Mouse (Mus musculus) CH12.LX (cell line): Measurements from ENCODE around the gene Gm5148. TPM values are rescaled to one million over a fixed set of nuclear protein-coding genes. Genes with fewer than 3 reads are reported as not detected.

ENCODE experiments used
- DNase-seq: peaks from one replicate; pipeline ENCODE4 v3.0.0-alpha.2; 2013; ENCODE audit errors: extremely low read depth
- H3K27ac ChIP-seq: 2 replicates; pipeline ENCODE4 v1.5.1; 2012; ENCODE audit warnings: low read depth, mild to moderate bottlenecking, control low read depth, moderate library complexity; ENCODE audit not compliant: insufficient read depth
- H3K27me3 ChIP-seq: replicated peaks from 2 replicates; pipeline ENCODE3; 2012; ENCODE audit warnings: inconsistent platforms
- H3K36me3 ChIP-seq, 2 experiments: replicated peaks in 1 of 2; 2 replicates each; pipeline versions ENCODE3 to v1.6.1; 2012; ENCODE audit warnings: inconsistent platforms in 1 of 2, low read length in 1 of 2, mild to moderate bottlenecking in 1 of 2, mixed read lengths in 1 of 2, moderate library complexity in 1 of 2; ENCODE audit not compliant: control insufficient read depth in 1 of 2, insufficient read depth in 1 of 2
- H3K4me1 ChIP-seq, 2 experiments: 2 replicates each; pipeline ENCODE4 v1.6.1; 2012; ENCODE audit warnings: inconsistent platforms in 1 of 2, moderate library complexity in 1 of 2; ENCODE audit not compliant: insufficient read depth in 2 of 2, control insufficient read depth in 1 of 2
- H3K4me2 ChIP-seq: 2 replicates; pipeline ENCODE4 v1.6.1; 2012; ENCODE audit warnings: low read depth, mild to moderate bottlenecking, control low read depth; ENCODE audit not compliant: poor library complexity, insufficient read depth, severe bottlenecking
- H3K4me3 ChIP-seq, 3 experiments: fragments of 150-350 bp in 1 of 3; sonication (generic) in 1 of 3; replicated peaks in 1 of 3; 2 replicates each; pipeline versions ENCODE3 to v1.5.1; 2011 to 2012; ENCODE audit warnings: low read depth in 2 of 3, low read length in 2 of 3, mild to moderate bottlenecking in 2 of 3, moderate library complexity in 2 of 3, control low read depth in 1 of 3, improper control_type of control experiment in 1 of 3, inconsistent platforms in 1 of 3, mixed read lengths in 1 of 3; ENCODE audit not compliant: poor library complexity in 1 of 3
- H3K79me2 ChIP-seq: replicated peaks from 2 replicates; pipeline ENCODE4 v1.6.1; 2012; ENCODE audit warnings: mild to moderate bottlenecking, moderate library complexity; ENCODE audit not compliant: control insufficient read depth, poor library complexity, insufficient read depth, severe bottlenecking; ENCODE audit errors: extremely low read depth
- H3K9ac ChIP-seq: 2 replicates; pipeline ENCODE4 v1.6.1; 2012; ENCODE audit warnings: low read depth, mild to moderate bottlenecking, control low read depth, moderate library complexity; ENCODE audit not compliant: insufficient read depth
- H3K9me3 ChIP-seq: replicated peaks from 2 replicates; pipeline ENCODE3; 2012; ENCODE audit warnings: low read length, inconsistent platforms, mixed read lengths
- BHLHE40 ChIP-seq: IDR thresholded peaks from 2 replicates; pipeline ENCODE4 v1.6.1; 2011; ENCODE audit warnings: mild to moderate bottlenecking, low read depth, low read length, improper control_type of control experiment
- CHD1 ChIP-seq: IDR thresholded peaks from 2 replicates; pipeline ENCODE4 v1.6.1; 2012; ENCODE audit warnings: low read depth, low read length, improper control_type of control experiment, inconsistent platforms
- E2F4 ChIP-seq: IDR thresholded peaks from 2 replicates; pipeline ENCODE4 v1.6.1; 2011; ENCODE audit warnings: low read depth, low read length, improper control_type of control experiment; ENCODE audit not compliant: insufficient replicate concordance
- ETS1 ChIP-seq: conservative IDR thresholded peaks from 2 replicates; pipeline ENCODE4 v1.6.1; 2012; ENCODE audit warnings: low read depth, mild to moderate bottlenecking, inconsistent platforms, low read length, improper control_type of control experiment, moderate library complexity
- IRF4 ChIP-seq: IDR thresholded peaks from 2 replicates; pipeline ENCODE4 v1.6.1; 2014; ENCODE audit warnings: low read depth, mild to moderate bottlenecking, inconsistent platforms, low read length, improper control_type of control experiment
- JUND ChIP-seq: conservative IDR thresholded peaks from 2 replicates; pipeline ENCODE4 v1.6.1; 2011; ENCODE audit warnings: low read depth, low read length, improper control_type of control experiment
- KAT2A ChIP-seq: IDR thresholded peaks from 2 replicates; pipeline ENCODE4 v1.6.1; 2012; ENCODE audit warnings: low read length, improper control_type of control experiment, inconsistent platforms; ENCODE audit not compliant: insufficient replicate concordance
- MYC ChIP-seq: IDR thresholded peaks from 2 replicates; pipeline ENCODE4 v1.6.1; 2011; ENCODE audit warnings: low read depth, mild to moderate bottlenecking, improper control_type of control experiment, low read length
- NELFE ChIP-seq: IDR thresholded peaks from 2 replicates; pipeline ENCODE4 v1.6.1; 2011; ENCODE audit warnings: low read depth, low read length, improper control_type of control experiment
- NRF1 ChIP-seq: IDR thresholded peaks from 2 replicates; pipeline ENCODE4 v1.6.1; 2014; ENCODE audit warnings: low read depth, mild to moderate bottlenecking, inconsistent platforms, low read length, improper control_type of control experiment, moderate library complexity
- POLR2A ChIP-seq: IDR thresholded peaks from 2 replicates; pipeline ENCODE4 v1.6.1; 2011; ENCODE audit warnings: low read depth, mild to moderate bottlenecking, improper control_type of control experiment, low read length
- RAD21 ChIP-seq: IDR thresholded peaks from 2 replicates; pipeline ENCODE4 v1.6.1; 2011; ENCODE audit warnings: low read depth, mild to moderate bottlenecking, low read length, improper control_type of control experiment, moderate library complexity
- RCOR1 ChIP-seq: conservative IDR thresholded peaks from 2 replicates; pipeline ENCODE4 v1.6.1; 2012; ENCODE audit warnings: low read depth, mild to moderate bottlenecking, inconsistent platforms, low read length, improper control_type of control experiment
- TCF12 ChIP-seq: IDR thresholded peaks from 2 replicates; pipeline ENCODE4 v1.6.1; 2014; ENCODE audit warnings: low read depth, mild to moderate bottlenecking, inconsistent platforms, low read length, improper control_type of control experiment
- USF1 ChIP-seq: IDR thresholded peaks from 2 replicates; pipeline ENCODE4 v1.6.1; 2014; ENCODE audit warnings: low read depth, mild to moderate bottlenecking, inconsistent platforms, low read length, improper control_type of control experiment
- ZMIZ1 ChIP-seq: IDR thresholded peaks from 2 replicates; pipeline ENCODE4 v1.6.1; 2012; ENCODE audit warnings: low read depth, mild to moderate bottlenecking, inconsistent platforms, low read length, improper control_type of control experiment
- dilution Hi-C: fragments of 300-500 bp; cut with MboI; formaldehyde crosslinking; loops from 2 replicates; pipeline ENCODE4 v1.14.3; 2020; ENCODE audit warnings: low sequenced_read_pairs; ENCODE audit not compliant: extremely low pct_unique_long_range_greater_than_20kb, extremely low pct_ligation_motif_present
- in situ Hi-C: fragments of 300-500 bp; cut with MboI; formaldehyde crosslinking; loops from 3 replicates; pipeline ENCODE4 v1.14.3; 2019; ENCODE audit warnings: low sequenced_read_pairs, low pct_ligation_motif_present, low pct_unique_long_range_greater_than_20kb, mixed read lengths
- polyA plus RNA-seq: library from polyadenylated mRNA; unstranded; fragments of >175 nt; gene quantifications from 2 replicates; pipeline ENCODE4 v1.2.1, GENCODE M21; 2012; ENCODE audit warnings: low read depth; ENCODE audit not compliant: insufficient read length
- total RNA-seq, 2 experiments: library from RNA; depleted of rRNA; stranded (reverse); fragments of 300-350 nt in 1 of 2; fragments of >200 nt in 1 of 2; gene quantifications; 2 replicates each; pipeline ENCODE4 v1.2.3; 2012 to 2014

Gm5148 gene
- total and polyA plus RNA-seq, 3 experiments = 146 TPM; not detected in 2

- Histone ChIP-seq H3K4me1 (peaks cover 8 to 44% of the 10 kb centered on the region in 2 experiments), H3K27me3 (no peaks in the 10 kb centered on the region), H3K36me3 (no peaks in the 10 kb centered on the region), H3K4me2 (no peak overlapping the region), H3K27ac (no peak overlapping the region), H3K9ac (no peak overlapping the region), H3K79me2 (no peaks in the 10 kb centered on the region), H3K9me3 (no peaks in the 10 kb centered on the region), H3K4me3 (no peak overlapping the region)
- in situ Hi-C loops (no loop called here), dilution Hi-C loops (no loop called here)
- TF ChIP-seq TCF12 = peak; percentile 12; the same call in 1 of the 2 replicates
- TF ChIP-seq ETS1 = peak; percentile 50
- peak; percentile 21; the same call in 1 of the 2 replicates for TF ChIP-seq BHLHE40
- no peak for TF ChIP-seq NRF1
- peak; percentile 34 for DNase-seq
Measured at GRCm38 (mm10) chr3:37672266-37673040, 51.8 kb downstream of the Gm5148 start.

- Histone ChIP-seq H3K4me3 (no peak overlapping the region), H3K36me3 (no peaks in the 10 kb centered on the region), H3K9ac (no peak overlapping the region), H3K9me3 (no peaks in the 10 kb centered on the region), H3K79me2 (no peaks in the 10 kb centered on the region), H3K27me3 (no peaks in the 10 kb centered on the region), H3K4me1 (peaks cover 0 to 21% of the 10 kb centered on the region in 2 experiments; a peak in 2 of 4 replicates), H3K27ac (no peak overlapping the region), H3K4me2 (no peak overlapping the region)
- DNase-seq = no peak
- dilution Hi-C loops (no loop called here), in situ Hi-C loops (no loop called here)
- TF ChIP-seq MYC = no peak
- TF ChIP-seq USF1 = no peak
- no peak for TF ChIP-seq RAD21
- no peak for TF ChIP-seq RCOR1
- no peak for TF ChIP-seq KAT2A
- no peak for TF ChIP-seq E2F4
- TF ChIP-seq BHLHE40 = no peak
- no peak for TF ChIP-seq JUND
- no peak for TF ChIP-seq ZMIZ1
- no peak for TF ChIP-seq IRF4
- no peak for TF ChIP-seq CHD1
- no peak for TF ChIP-seq NELFE
- no peak for TF ChIP-seq NRF1
- no peak for TF ChIP-seq POLR2A
Measured at GRCm38 (mm10) chr3:37669100-37669499, 55.2 kb downstream of the Gm5148 start.
